Mouse (Mus musculus): Measurements from ENCODE around the gene Mtpn. TPM values are rescaled to one million over a fixed set of nuclear protein-coding genes. Genes with fewer than 3 reads are reported as not detected.

The Mtpn gene
- total and polyA plus RNA-seq, 2 experiments from 2014 or later: 188 to 214 TPM

DNA sequence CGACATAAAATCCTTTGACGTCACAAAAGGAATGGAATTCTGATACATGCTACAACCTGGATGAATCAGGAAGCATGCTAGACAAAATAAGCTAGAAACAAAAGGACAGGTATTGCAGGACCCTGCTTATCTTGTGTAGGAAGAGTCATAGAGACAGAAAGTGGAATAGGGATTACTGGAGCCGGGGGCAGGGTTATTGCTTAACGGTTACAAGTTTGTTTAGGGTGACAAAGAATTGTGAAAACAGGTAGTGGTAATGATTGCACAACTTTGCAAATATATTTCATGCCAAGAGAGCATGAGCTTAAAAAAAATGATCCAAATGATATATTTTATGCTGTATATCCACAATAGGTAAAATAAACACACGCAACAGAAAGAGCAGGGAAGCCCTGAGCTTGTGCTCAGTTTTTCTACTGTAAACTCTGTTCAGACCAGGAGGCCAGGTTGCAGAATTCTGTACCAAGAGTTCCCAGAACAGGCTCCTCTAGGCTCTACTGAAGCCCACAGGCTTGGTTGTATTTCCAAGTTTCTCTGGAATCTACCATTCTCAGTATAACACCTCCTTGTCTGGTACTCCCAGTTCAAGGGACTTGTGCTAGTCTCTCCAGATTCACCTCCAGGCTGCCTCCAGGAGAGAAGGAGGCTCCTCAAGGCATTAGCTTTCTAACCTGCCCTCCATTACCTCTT, 39.6 kb downstream of the Mtpn start:
- WGBS: 95% methylated on average over 5 of the region's 5 CpGs
- no peak overlapping the region for H3K9ac ChIP-seq (replicated peaks; ENCODE audit: low read length, poor library complexity, severe bottlenecking)
- no peak overlapping the region for H3K4me3 ChIP-seq (ENCODE audit: low read depth, low read length)
- no peaks in the 10 kb centered on the region for H3K27me3 ChIP-seq (ENCODE audit: insufficient read depth, low read length)
- no peak overlapping the region for H3K4me2 ChIP-seq (ENCODE audit: low read depth, low read length, poor library complexity, severe bottlenecking)
- no peak for ATAC-seq (ENCODE audit: low FRiP score)
- H3K36me3 ChIP-seq (ENCODE audit: insufficient read depth, low read length): no peaks in the 10 kb centered on the region
- no peak for TF ChIP-seq CTCF (IDR thresholded peaks at IDR 0.05)
- H3K27ac ChIP-seq (ENCODE audit: low read depth, low read length): no peak overlapping the region
- DNase-seq (ENCODE audit: low spot score): no peak
- H3K9me3 ChIP-seq (ENCODE audit: low read length): no peaks in the 10 kb centered on the region
- no peaks in the 10 kb centered on the region for H3K4me1 ChIP-seq (ENCODE audit: insufficient read depth, low read length)

DNA sequence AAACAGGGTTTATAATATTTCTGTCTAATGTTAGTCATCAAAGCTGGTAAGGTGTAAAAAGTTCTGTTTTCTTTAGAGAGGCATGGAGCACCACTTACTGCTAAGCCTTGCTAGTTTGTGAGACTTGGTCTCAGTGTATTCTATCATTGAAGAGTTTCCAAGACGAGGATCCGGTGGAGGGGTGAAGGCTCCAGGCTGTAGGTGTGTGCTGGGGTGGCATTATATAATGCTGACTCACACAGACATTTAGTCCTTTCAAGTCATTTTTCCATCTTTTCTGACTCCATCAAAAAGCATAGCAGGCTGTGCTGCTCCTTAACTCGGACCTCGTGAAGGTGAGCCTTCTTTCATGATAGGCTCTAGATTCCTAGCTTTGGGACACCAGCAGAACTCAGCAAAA, 42.3 kb downstream of the Mtpn start:
- H3K4me3 ChIP-seq (ENCODE audit: low read depth, low read length): no peak overlapping the region
- no peaks in the 10 kb centered on the region for H3K9me3 ChIP-seq (ENCODE audit: low read length)
- WGBS: 94% methylated on average over 4 of the region's 4 CpGs
- DNase-seq (ENCODE audit: low spot score) (no peak), ATAC-seq (ENCODE audit: low FRiP score) (no peak)
- no peaks in the 10 kb centered on the region for H3K36me3 ChIP-seq (ENCODE audit: insufficient read depth, low read length)
- no peak for TF ChIP-seq CTCF (IDR thresholded peaks at IDR 0.05)
- no peak overlapping the region for H3K9ac ChIP-seq (replicated peaks; ENCODE audit: low read length, poor library complexity, severe bottlenecking)
- no peak overlapping the region for H3K4me2 ChIP-seq (ENCODE audit: low read depth, low read length, poor library complexity, severe bottlenecking)
- H3K4me1 ChIP-seq (ENCODE audit: insufficient read depth, low read length): no peaks in the 10 kb centered on the region
- H3K27me3 ChIP-seq (ENCODE audit: insufficient read depth, low read length): no peaks in the 10 kb centered on the region
- no peak overlapping the region for H3K27ac ChIP-seq (ENCODE audit: low read depth, low read length)

DNA sequence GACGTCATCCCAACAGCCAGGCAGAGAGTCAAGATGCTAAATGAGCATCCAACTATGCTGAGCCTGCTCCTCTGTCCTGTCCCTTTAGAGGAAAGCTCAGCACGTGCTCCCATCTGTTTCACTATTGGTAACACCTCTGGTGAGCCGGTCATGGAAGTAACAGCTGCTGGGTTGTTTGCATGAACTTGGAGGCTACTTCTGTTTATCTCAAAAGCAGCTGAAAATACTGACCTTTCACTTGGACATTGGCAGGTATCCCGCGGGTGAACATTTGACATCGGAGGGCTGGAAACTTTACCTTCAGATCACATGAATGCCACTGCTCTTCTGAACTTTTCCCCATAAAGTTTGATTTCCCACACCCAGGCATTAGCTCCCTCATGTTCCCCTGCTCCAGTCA, 45.8 kb downstream of the Mtpn start:
- Histone ChIP-seq H3K9me3 (ENCODE audit: low read length) (no peaks in the 10 kb centered on the region), H3K4me3 (ENCODE audit: low read depth, low read length) (no peak overlapping the region), H3K9ac (replicated peaks; ENCODE audit: low read length, poor library complexity, severe bottlenecking) (no peak overlapping the region), H3K36me3 (ENCODE audit: insufficient read depth, low read length) (no peaks in the 10 kb centered on the region), H3K4me1 (ENCODE audit: insufficient read depth, low read length) (no peaks in the 10 kb centered on the region), H3K27me3 (ENCODE audit: insufficient read depth, low read length) (no peaks in the 10 kb centered on the region), H3K4me2 (ENCODE audit: low read depth, low read length, poor library complexity, severe bottlenecking) (no peak overlapping the region), H3K27ac (ENCODE audit: low read depth, low read length) (no peak overlapping the region)
- no peak for ATAC-seq (ENCODE audit: low FRiP score)
- no peak for TF ChIP-seq CTCF (IDR thresholded peaks at IDR 0.05)
- no peak for DNase-seq (ENCODE audit: low spot score)
- 87% methylated on average over 6 of the region's 6 CpGs for WGBS

DNA sequence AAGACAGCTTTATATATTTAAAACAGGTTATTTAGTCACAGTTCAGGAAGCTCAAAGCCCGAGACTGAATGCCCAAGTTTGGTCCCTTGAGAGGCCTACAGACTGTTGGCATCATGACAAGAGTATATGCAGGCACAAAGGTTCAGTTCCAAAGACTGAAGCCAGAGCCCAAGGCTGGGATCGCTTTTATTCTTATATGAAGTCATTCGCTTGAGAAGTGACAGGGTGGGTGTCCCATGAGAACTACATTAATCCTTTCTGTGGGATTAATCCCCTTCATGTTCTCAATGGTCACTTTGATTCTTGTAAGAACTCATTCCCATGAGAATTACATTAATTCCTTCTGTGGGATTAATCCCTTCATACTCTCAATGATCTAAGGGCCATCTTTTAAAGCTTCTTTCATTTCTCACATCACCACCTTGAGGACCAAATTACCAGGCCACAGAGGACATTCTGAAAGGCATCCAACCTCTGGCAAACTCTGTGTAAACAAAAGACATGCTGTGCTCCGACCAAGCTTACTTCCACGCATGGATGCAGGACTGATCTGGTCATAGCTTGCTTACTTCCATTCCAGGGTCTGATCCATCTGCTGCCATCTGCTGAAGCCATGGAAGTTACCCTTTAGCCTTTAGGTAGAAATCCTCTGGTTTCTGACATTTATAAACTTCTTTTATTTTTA, 59.9 kb downstream of the Mtpn start:
- DNase-seq (ENCODE audit: low spot score) (peak; percentile 68), ATAC-seq (ENCODE audit: low FRiP score) (peak; percentile 66; the same call in 1 of the 2 replicates)
- TF ChIP-seq CTCF (IDR thresholded peaks at IDR 0.05): no peak
- no peaks in the 10 kb centered on the region for H3K9me3 ChIP-seq (ENCODE audit: low read length)
- no peaks in the 10 kb centered on the region for H3K4me1 ChIP-seq (ENCODE audit: insufficient read depth, low read length)
- H3K27me3 ChIP-seq (ENCODE audit: insufficient read depth, low read length): 0 out of 2 replicates have a peak, but pooled peaks cover 3% of the 10 kb centered on the region
- 15% methylated on average over 5 of the region's 5 CpGs for WGBS
- no peaks in the 10 kb centered on the region for H3K36me3 ChIP-seq (ENCODE audit: insufficient read depth, low read length)
- H3K4me2 ChIP-seq (ENCODE audit: low read depth, low read length, poor library complexity, severe bottlenecking): no peak overlapping the region
- H3K9ac ChIP-seq (replicated peaks; ENCODE audit: low read length, poor library complexity, severe bottlenecking): no peak overlapping the region
- H3K4me3 ChIP-seq (ENCODE audit: low read depth, low read length): no peak overlapping the region
- no peak overlapping the region for H3K27ac ChIP-seq (ENCODE audit: low read depth, low read length)

DNA sequence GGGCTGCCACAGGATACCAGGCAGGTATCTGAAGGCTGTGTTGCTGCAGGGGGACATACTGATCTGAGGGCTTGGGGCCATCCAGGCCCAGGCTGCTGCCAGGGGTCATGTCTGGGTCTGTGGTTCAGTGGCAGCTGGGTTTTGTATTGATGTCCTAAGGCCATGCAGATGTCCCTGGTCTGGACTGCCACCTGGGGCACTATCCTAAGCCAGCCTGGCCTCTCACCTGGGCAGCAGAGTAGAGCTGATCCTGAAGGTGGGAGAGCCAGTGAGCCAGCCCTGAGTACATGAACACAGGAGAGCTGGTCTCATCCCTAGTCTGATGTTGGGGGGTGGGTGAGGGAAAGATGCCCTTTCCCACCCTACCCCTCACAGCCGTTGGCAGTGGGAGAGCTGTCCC, 62.9 kb downstream of the Mtpn start:
- 73% methylated on average over 1 of the region's 1 CpGs for WGBS

More for the DNA sequence above, 62.9 kb downstream of the Mtpn start:
- no peak overlapping the region for H3K9ac ChIP-seq (replicated peaks; ENCODE audit: low read length, poor library complexity, severe bottlenecking)
- H3K36me3 ChIP-seq (ENCODE audit: insufficient read depth, low read length): no peaks in the 10 kb centered on the region
- no peak overlapping the region for H3K4me3 ChIP-seq (ENCODE audit: low read depth, low read length)
- no peak for TF ChIP-seq CTCF (IDR thresholded peaks at IDR 0.05)
- H3K4me2 ChIP-seq (ENCODE audit: low read depth, low read length, poor library complexity, severe bottlenecking): no peak overlapping the region
- H3K27me3 ChIP-seq (ENCODE audit: insufficient read depth, low read length): no peaks in the 10 kb centered on the region
- no peak for ATAC-seq (ENCODE audit: low FRiP score)
- no peak overlapping the region for H3K27ac ChIP-seq (ENCODE audit: low read depth, low read length)
- H3K9me3 ChIP-seq (ENCODE audit: low read length): no peaks in the 10 kb centered on the region
- no peak for DNase-seq (ENCODE audit: low spot score)
- no peaks in the 10 kb centered on the region for H3K4me1 ChIP-seq (ENCODE audit: insufficient read depth, low read length)

Data from midbrain, postnatal 0 days (tissue).